Mouse (Mus musculus): ENCODE measurements around the gene Irs1.

GRCm38 (mm10) chr1:82291930-82292712 is 905 bp upstream of the Irs1 start:
- TF ChIP-seq CTCF (IDR thresholded peaks at IDR 0.05; ENCODE audit: low read depth) (no peak), EP300 (optimal IDR thresholded peaks at IDR 0.05) (no peak)

All from stomach, postnatal 0 days (tissue).